Mouse (Mus musculus): ENCODE data around the gene St3gal2.

DNA sequence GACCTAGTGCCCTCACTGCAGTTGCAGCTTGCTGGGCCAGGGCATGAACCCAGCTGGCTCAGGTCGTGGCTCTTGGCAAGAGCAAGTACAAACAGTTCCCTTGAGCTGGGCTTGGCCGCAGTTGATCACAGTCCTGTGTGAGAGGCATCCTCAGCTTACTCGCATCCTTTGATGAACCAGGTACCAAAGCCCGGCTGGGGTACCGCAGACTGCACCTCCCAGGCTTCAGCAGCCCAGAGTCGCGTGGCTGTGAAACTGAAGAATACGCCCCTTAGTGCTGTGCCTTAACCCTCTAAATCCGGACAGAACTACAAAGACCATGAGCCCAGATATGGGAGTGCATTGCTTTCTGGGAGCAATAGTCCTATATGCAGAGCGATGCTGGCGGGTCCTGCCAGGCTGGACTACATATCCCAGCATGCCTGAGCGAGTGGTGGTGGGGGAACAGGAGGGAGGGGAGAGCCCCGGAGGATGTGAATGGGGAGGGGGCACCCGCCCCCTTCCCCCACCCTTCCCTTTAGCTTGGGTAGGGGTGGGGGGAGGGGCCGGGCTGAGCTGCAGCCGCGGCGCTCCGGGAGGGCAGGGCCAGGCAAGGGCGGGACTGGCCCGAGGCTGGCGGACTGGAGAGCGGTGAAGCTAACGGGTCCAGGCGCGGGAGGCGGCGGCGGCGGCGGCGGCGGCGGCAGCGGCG, at the start of gene St3gal2:
- TF ChIP-seq EP300 (IDR thresholded peaks at IDR 0.05; ENCODE audit: low read depth) (no peak), CTCF (IDR thresholded peaks at IDR 0.05; ENCODE audit: low read depth) (0 out of 2 replicates have a peak, but pooled peaks have one; percentile 2)

Measured in liver, embryonic 14.5 days (tissue).